Mouse (Mus musculus) hindbrain, embryonic 14.5 days (tissue): Measurements from ENCODE around the gene Vmn1r3. TPM values are rescaled to one million over a fixed set of nuclear protein-coding genes. Genes with fewer than 3 reads are reported as not detected.
"Not testable (repeated sequence)": the region's sequence is repeated elsewhere in the genome, so short reads cannot be mapped to it uniquely, and the experiment has no call there.

ENCODE experiments used
- ATAC-seq: fragments of 200-750 bp; cut with Nextera tagmentation; 2 replicates; pipeline ENCODE4 v1.8.0; 2017; ENCODE audit warnings: moderate number of reproducible peaks, mild to moderate bottlenecking, moderate TSS enrichment, moderate library complexity; ENCODE audit not compliant: low FRiP score
- DNase-seq: peaks from one replicate; pipeline ENCODE4 v3.0.0-alpha.2; 2015; ENCODE audit warnings: low spot score
- H3K27ac ChIP-seq: fragments of 300-500 bp; sonication (generic); 2 replicates; pipeline ENCODE4 v1.5.1; 2014; ENCODE audit warnings: mild to moderate bottlenecking, moderate library complexity
- H3K27me3 ChIP-seq: fragments of 300-500 bp; sonication (generic); 2 replicates; pipeline ENCODE4 v1.6.1; 2014; ENCODE audit warnings: mild to moderate bottlenecking, low read length, mixed read lengths; ENCODE audit not compliant: control insufficient read depth, insufficient read depth
- H3K36me3 ChIP-seq: fragments of 300-500 bp; sonication (generic); replicated peaks from 2 replicates; pipeline ENCODE4 v1.6.1; 2014; ENCODE audit not compliant: control insufficient read depth, insufficient read depth
- H3K4me1 ChIP-seq: fragments of 300-500 bp; sonication (generic); replicated peaks from 2 replicates; pipeline ENCODE4 v1.6.1; 2014; ENCODE audit warnings: antibody characterized with exemption, low read length, mixed read lengths; ENCODE audit not compliant: control insufficient read depth, insufficient read depth
- H3K4me2 ChIP-seq: fragments of 300-500 bp; sonication (generic); replicated peaks from 2 replicates; pipeline ENCODE4 v1.6.1; 2014; ENCODE audit warnings: mild to moderate bottlenecking, moderate library complexity
- H3K4me3 ChIP-seq: fragments of 300-500 bp; sonication (generic); replicated peaks from 2 replicates; pipeline ENCODE4 v1.5.1; 2014; ENCODE audit warnings: mild to moderate bottlenecking, low read length
- H3K9ac ChIP-seq: fragments of 300-500 bp; sonication (generic); 2 replicates; pipeline ENCODE4 v1.6.1; 2014
- H3K9me3 ChIP-seq: fragments of 300-500 bp; sonication (generic); 2 replicates; pipeline ENCODE4 v1.6.1; 2016; ENCODE audit warnings: low read length; ENCODE audit not compliant: control insufficient read depth
- WGBS: fragments of 180-500 bp; shearing (Covaris S2); extraction: QIAGEN DNeasy Blood & Tissue Kit; methylation state at CpG from one replicate; pipeline ENCODE4 v1.1.7; 2014; 5-methylcytosine and 5-hydroxymethylcytosine counted together
- polyA plus RNA-seq: library from polyadenylated mRNA; unstranded; fragments of >200 nt; fragmentation: Nextera tagmentation; extraction: Ambion mirVana; gene quantifications from 2 replicates; pipeline ENCODE4 v1.2.1, GENCODE M21; 2014

Vmn1r3 gene
- polyA plus RNA-seq, 1 experiment from 2014 or later, result not detected

DNA sequence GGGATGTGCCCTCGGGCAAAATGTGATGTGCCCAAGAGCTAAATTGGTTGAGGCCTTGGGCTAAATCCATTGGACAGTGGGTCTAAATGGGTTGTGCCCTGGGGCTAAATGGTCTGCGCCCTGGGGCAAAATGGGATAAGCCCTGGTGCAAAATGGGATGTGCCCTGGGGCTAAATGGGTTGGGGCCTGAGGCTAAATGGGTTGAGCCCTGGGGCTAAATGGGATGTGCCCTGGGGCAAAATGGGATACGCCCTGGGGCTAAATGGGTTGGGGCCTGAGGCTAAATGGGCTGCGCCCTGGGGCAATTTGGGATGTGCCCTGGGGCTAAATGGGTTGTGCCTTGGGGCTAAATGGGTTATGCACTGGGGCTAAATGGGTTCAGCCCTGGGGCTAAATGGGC, 20.1 kb downstream of the Vmn1r3 start:
- WGBS, result 90% methylated on average over 4 of the region's 4 CpGs
- H3K9me3 ChIP-seq, result peaks cover 20% of the 10 kb centered on the region
- H3K4me2 ChIP-seq, result no peak overlapping the region
- DNase-seq (no peak), ATAC-seq (no peak)
- no peaks in the 10 kb centered on the region for H3K36me3 ChIP-seq
- H3K4me1 ChIP-seq, result no peaks in the 10 kb centered on the region
- no peak overlapping the region for H3K4me3 ChIP-seq
- no peak overlapping the region for H3K27ac ChIP-seq
- no peak overlapping the region for H3K9ac ChIP-seq
- H3K27me3 ChIP-seq, result no peaks in the 10 kb centered on the region

DNA sequence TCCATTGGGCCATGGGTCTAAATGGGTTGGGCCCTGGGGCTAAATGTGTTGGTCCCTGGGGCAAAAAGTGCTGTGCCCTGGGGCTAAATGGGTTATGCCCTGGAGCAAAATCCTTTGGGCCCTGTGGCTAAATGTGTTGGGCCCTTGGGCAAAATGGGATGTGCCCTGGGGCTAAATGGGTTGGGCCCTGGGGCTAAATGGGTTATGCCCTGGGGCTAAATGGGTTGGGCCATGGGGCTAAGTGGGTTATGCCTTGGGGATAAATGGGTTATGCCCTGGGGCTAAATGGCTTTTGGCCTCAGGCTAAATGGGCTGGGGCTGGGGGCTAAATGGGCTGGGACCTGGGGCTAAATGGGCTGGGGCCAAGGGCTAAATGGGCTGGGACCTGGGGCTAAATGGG, 20.7 kb downstream of the Vmn1r3 start:
- not testable (repeated sequence) for H3K27me3 ChIP-seq, DNase-seq, H3K27ac ChIP-seq, H3K9ac ChIP-seq, H3K4me3 ChIP-seq, H3K4me2 ChIP-seq, ATAC-seq, H3K36me3 ChIP-seq, H3K4me1 ChIP-seq
- H3K9me3 ChIP-seq, result peaks cover 20% of the 10 kb centered on the region

DNA sequence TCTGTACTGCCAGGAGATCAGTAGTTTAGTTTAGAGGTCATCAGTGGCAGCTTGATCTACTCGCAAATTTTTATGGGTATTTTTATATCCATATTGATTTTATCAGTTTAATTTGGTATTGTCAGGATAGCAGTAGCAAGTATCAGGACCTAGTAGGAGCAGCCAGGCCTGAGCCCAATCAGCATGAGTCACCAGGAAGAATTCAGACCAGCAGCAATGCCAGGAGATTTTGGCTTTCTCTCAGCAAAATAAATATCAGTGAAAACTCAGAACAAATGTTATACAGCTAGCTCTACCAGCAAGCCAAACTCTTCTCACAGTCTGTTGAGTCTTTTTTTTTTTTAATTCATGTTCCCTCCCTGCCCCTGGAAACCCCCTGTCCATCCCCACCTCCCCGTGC, 31.8 kb downstream of the Vmn1r3 start:
- not testable (repeated sequence) for H3K4me2 ChIP-seq, H3K4me3 ChIP-seq, DNase-seq, ATAC-seq, H3K27ac ChIP-seq, H3K36me3 ChIP-seq, H3K4me1 ChIP-seq, H3K27me3 ChIP-seq, H3K9me3 ChIP-seq, H3K9ac ChIP-seq
- WGBS, result 83% methylated on average over 2 of the region's 2 CpGs

DNA sequence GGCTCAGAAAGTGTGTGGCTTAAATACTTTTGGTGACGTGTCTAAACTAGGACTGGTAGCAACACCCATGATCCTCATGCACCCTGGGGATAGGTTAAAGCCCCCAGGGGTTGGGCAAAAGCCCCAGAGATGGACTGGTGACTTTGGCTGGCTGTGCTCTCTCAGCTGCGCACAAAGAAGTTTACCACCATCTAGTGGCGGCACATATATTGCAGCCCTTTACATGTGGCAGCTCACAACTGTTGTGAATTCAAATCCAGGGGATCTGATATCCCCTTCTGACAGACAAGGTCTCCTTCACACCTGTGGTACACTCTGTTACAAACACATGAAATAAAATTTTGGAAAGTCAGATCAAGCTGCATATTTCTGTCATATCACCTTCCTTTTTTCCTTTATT, 37.2 kb downstream of the Vmn1r3 start:
- WGBS, result no CpG with 5 or more reads among the region's 3 CpGs
- H3K9me3 ChIP-seq, H3K27me3 ChIP-seq, H3K9ac ChIP-seq, H3K27ac ChIP-seq, H3K4me2 ChIP-seq, DNase-seq, ATAC-seq, H3K4me1 ChIP-seq, H3K36me3 ChIP-seq, H3K4me3 ChIP-seq: not testable (repeated sequence)

Other genes starting within 250 kb of the Vmn1r3 start
- not detected in 2 replicates for gene Vmn1r2, start 18.0 kb downstream of the Vmn1r3 start, polyA plus RNA-seq